Mouse (Mus musculus) thymus, adult 2 months (tissue): ENCODE data around the gene Dusp7. TPM values are rescaled to one million over a fixed set of nuclear protein-coding genes. Genes with fewer than 3 reads are reported as not detected.

Experiments
- DNase-seq: peaks from one replicate; pipeline ENCODE4 v3.0.0; 2021
- H3K27ac ChIP-seq: fragments of 200-500 bp; 2 replicates; pipeline ENCODE4 v1.5.1; 2012; ENCODE audit warnings: low read length, control low read depth; ENCODE audit not compliant: control insufficient read depth, insufficient read depth
- H3K27me3 ChIP-seq: fragments of 200-500 bp; 2 replicates; pipeline ENCODE4 v1.6.1; 2012; ENCODE audit warnings: mild to moderate bottlenecking, low read length, moderate library complexity, mixed read lengths; ENCODE audit not compliant: control insufficient read depth, insufficient read depth
- H3K36me3 ChIP-seq: fragments of 200-500 bp; 2 replicates; pipeline ENCODE4 v1.6.1; 2012; ENCODE audit warnings: mild to moderate bottlenecking, low read length, moderate library complexity; ENCODE audit not compliant: control insufficient read depth, insufficient read depth
- H3K4me1 ChIP-seq: fragments of 200-500 bp; replicated peaks from 2 replicates; pipeline ENCODE4 v1.6.1; 2012; ENCODE audit warnings: low read length; ENCODE audit not compliant: control insufficient read depth, insufficient read depth
- H3K4me3 ChIP-seq: fragments of 200-500 bp; 2 replicates; pipeline ENCODE4 v1.5.1; 2012; ENCODE audit warnings: mild to moderate bottlenecking, low read length, control low read depth, moderate library complexity; ENCODE audit not compliant: control insufficient read depth, insufficient read depth
- CTCF ChIP-seq: fragments of 200-500 bp; IDR thresholded peaks from 2 replicates; pipeline ENCODE4 v1.5.1; 2012; ENCODE audit warnings: mild to moderate bottlenecking, control low read depth, low read length, moderate library complexity, borderline replicate concordance; ENCODE audit not compliant: control insufficient read depth, poor library complexity, insufficient read depth; ENCODE audit errors: extremely low read depth
- POLR2A ChIP-seq: fragments of 200-500 bp; IDR thresholded peaks from 2 replicates; pipeline ENCODE4 v1.6.1; 2012; ENCODE audit warnings: mild to moderate bottlenecking, low read length, control low read depth, moderate library complexity; ENCODE audit not compliant: control insufficient read depth, poor library complexity, insufficient read depth; ENCODE audit errors: extremely low read depth
- WGBS: fragments of 180-500 bp; shearing (Covaris S2); methylation state at CpG from one replicate; pipeline ENCODE4 v1.1.7; 2018; 5-methylcytosine and 5-hydroxymethylcytosine counted together
- polyA plus RNA-seq: library from polyadenylated mRNA; depleted of rRNA; stranded (reverse); fragments of >200 nt; gene quantifications from 2 replicates; pipeline ENCODE4 v1.2.3, GENCODE M21; 2012

The Dusp7 gene
- polyA plus RNA-seq, 1 experiment, result 75.3 TPM

- H3K4me3 ChIP-seq, result no peak overlapping the region
- no peak for DNase-seq
- H3K27me3 ChIP-seq, result no peaks in the 10 kb centered on the region
- H3K36me3 ChIP-seq, result no peaks in the 10 kb centered on the region
- no peak for TF ChIP-seq POLR2A
- H3K27ac ChIP-seq, result no peak overlapping the region
- 91% methylated on average over 13 of the region's 13 CpGs for WGBS
- H3K4me1 ChIP-seq, result 0 out of 2 replicates have a peak, but pooled peaks cover 4% of the 10 kb centered on the region
Observed at GRCm38 (mm10) chr9:106340501-106341312, 27.7 kb upstream of the Dusp7 start.

GRCm38 (mm10) chr9:106341313-106341686 is 27.1 kb upstream of the Dusp7 start:
- DNase-seq, result no peak
- no peak overlapping the region for H3K27ac ChIP-seq
- H3K36me3 ChIP-seq, result no peaks in the 10 kb centered on the region
- H3K4me1 ChIP-seq, result 0 out of 2 replicates have a peak, but pooled peaks cover 4% of the 10 kb centered on the region
- WGBS, result 76% methylated on average over 3 of the region's 3 CpGs
- no peak overlapping the region for H3K4me3 ChIP-seq
- no peak for TF ChIP-seq POLR2A
- TF ChIP-seq CTCF, result no peak
- no peaks in the 10 kb centered on the region for H3K27me3 ChIP-seq

GRCm38 (mm10) chr9:106342573-106342972 is 25.9 kb upstream of the Dusp7 start:
- Histone ChIP-seq H3K4me1 (0 out of 2 replicates have a peak, but pooled peaks cover 4% of the 10 kb centered on the region), H3K27ac (no peak overlapping the region), H3K4me3 (no peak overlapping the region), H3K27me3 (no peaks in the 10 kb centered on the region), H3K36me3 (no peaks in the 10 kb centered on the region)
- DNase-seq, result no peak
- TF ChIP-seq POLR2A, result no peak
- TF ChIP-seq CTCF, result no peak
- WGBS, result 95% methylated on average over 9 of the region's 9 CpGs

GRCm38 (mm10) chr9:106345167-106345566 is 23.3 kb upstream of the Dusp7 start:
- H3K27me3 ChIP-seq, result no peaks in the 10 kb centered on the region
- H3K27ac ChIP-seq, result no peak overlapping the region
- no peaks in the 10 kb centered on the region for H3K36me3 ChIP-seq
- TF ChIP-seq POLR2A (no peak), CTCF (no peak)
- WGBS, result 90% methylated on average over 6 of the region's 6 CpGs
- no peak for DNase-seq
- 0 out of 2 replicates have a peak, but pooled peaks cover 4% of the 10 kb centered on the region for H3K4me1 ChIP-seq
- H3K4me3 ChIP-seq, result no peak overlapping the region

GRCm38 (mm10) chr9:106345630-106346029 is 22.8 kb upstream of the Dusp7 start:
- no peaks in the 10 kb centered on the region for H3K36me3 ChIP-seq
- TF ChIP-seq POLR2A (no peak), CTCF (no peak)
- no peaks in the 10 kb centered on the region for H3K27me3 ChIP-seq
- DNase-seq, result no peak
- H3K27ac ChIP-seq, result no peak overlapping the region
- H3K4me1 ChIP-seq, result 0 out of 2 replicates have a peak, but pooled peaks cover 4% of the 10 kb centered on the region
- H3K4me3 ChIP-seq, result no peak overlapping the region
- 30% methylated on average over 6 of the region's 6 CpGs for WGBS

- TF ChIP-seq CTCF (no peak), POLR2A (no peak)
- no peaks in the 10 kb centered on the region for H3K36me3 ChIP-seq
- 93% methylated on average over 10 of the region's 10 CpGs for WGBS
- no peak overlapping the region for H3K27ac ChIP-seq
- no peak for DNase-seq
- H3K4me3 ChIP-seq, result no peak overlapping the region
- H3K4me1 ChIP-seq, result 0 out of 2 replicates have a peak, but pooled peaks cover 4% of the 10 kb centered on the region
- no peaks in the 10 kb centered on the region for H3K27me3 ChIP-seq
Observed at GRCm38 (mm10) chr9:106348281-106348680, 20.2 kb upstream of the Dusp7 start.
